ENCODE assay signal across 20 mouse cellular contexts in the genomic region with DNA sequence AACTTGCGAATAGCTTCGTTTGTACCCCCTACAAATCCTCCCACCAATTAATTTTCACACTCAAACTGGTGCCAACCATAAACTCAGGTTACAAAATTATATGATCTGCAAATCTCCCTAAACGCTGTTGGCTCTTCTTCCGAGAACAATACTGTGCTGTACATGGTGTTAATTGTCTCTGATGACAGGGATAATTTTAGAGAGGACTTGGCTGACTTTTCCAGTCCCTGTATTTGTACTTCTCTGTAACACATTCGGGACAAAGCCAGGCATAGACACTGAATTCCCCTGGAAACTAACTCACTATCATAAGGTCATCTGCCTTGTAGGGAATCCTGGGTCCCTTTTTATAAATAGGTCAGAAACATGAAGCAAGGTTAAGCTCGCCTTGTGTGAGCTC.
DNase-seq lines count a peak whose midpoint lies in the region.
"Had no signal": no experiment of that assay in that cellular context is flagged by ENCODE, and none has a peak within 500 bp of the region (broad histone marks: within the 10 kb centered on the region; RNA-seq: fewer than 3 reads in every experiment).

No protein-coding gene starts in this region.

- no peaks in the 10 kb centered on the region for H3K27me3 ChIP-seq in heart, embryonic 10.5 days (ENCODE audit: insufficient read depth, poor library complexity, severe bottlenecking)
- H3K27me3 ChIP-seq: CH12.LX; embryonic facial prominence, embryonic 15.5 days; heart, embryonic 12.5 days; hindbrain, embryonic 15.5 days; Patski had no signal

- WGBS in heart, embryonic 10.5 days = 71% methylated on average over 6 of the region's 6 CpGs

- H3K36me3 ChIP-seq in heart, embryonic 10.5 days = no peaks in the 10 kb centered on the region
- H3K36me3 ChIP-seq: embryonic facial prominence, embryonic 15.5 days; forebrain, embryonic 10.5 days; heart, embryonic 12.5 days; hindbrain, embryonic 15.5 days had no signal

- H3K9me3 ChIP-seq in heart, embryonic 10.5 days = no peaks in the 10 kb centered on the region
- H3K9me3 ChIP-seq: embryonic facial prominence, embryonic 15.5 days; forebrain, embryonic 10.5 days; heart, embryonic 12.5 days; hindbrain, embryonic 15.5 days had no signal

- intact Hi-C loops in gastrocnemius, postnatal 36 days (cut with DNase I) = no loop called here

- no peak overlapping the region for H3K27ac ChIP-seq in heart, embryonic 10.5 days
- H3K27ac ChIP-seq: embryonic facial prominence, embryonic 15.5 days; forebrain, embryonic 10.5 days; gastrocnemius, adult 2 months; hindbrain, embryonic 15.5 days had no signal

- no peaks in the 10 kb centered on the region for H3K4me1 ChIP-seq in heart, embryonic 10.5 days
- H3K4me1 ChIP-seq: embryonic facial prominence, embryonic 15.5 days; forebrain, embryonic 10.5 days; heart, embryonic 12.5 days; hindbrain, embryonic 15.5 days had no signal

- peak; percentile 61 for DNase-seq in heart, adult 8-10 months (ENCODE audit: low spot score)
- no peak for DNase-seq in heart, embryonic 10.5 days (ENCODE audit: low spot score)
- peak; percentile 7 for DNase-seq in layer of hippocampus, adult 11-12 months (ENCODE audit: low spot score)
- no peak for DNase-seq in layer of hippocampus, postnatal 36 days
- peak; percentile 18 for DNase-seq in brain, adult 2 months (ENCODE audit: low read depth, low spot score)
- DNase-seq in layer of hippocampus, adult 9-11 months = peak; percentile 9
- DNase-seq in gastrocnemius, postnatal 36 days = no peak
- DNase-seq: adrenal gland, postnatal 14 days; cerebellum, adult 2 months; cerebellum, postnatal 14 days; embryo, embryonic 11 days; gastrocnemius, adult 2 months; gastrocnemius, postnatal 25 days had no signal

- no peak overlapping the region for H3K4me3 ChIP-seq in heart, embryonic 10.5 days
- H3K4me3 ChIP-seq: embryonic facial prominence, embryonic 15.5 days; erythroblast, embryonic 14.5 days; forebrain, embryonic 10.5 days; gastrocnemius, adult 2 months; heart, embryonic 12.5 days; hindbrain, embryonic 15.5 days had no signal

Comparison
In these comparisons a context has a peak if more than half of its experiments do, and no peak if none do; other contexts are left out.
1. DNase-seq: peak in heart, adult 8-10 months (single experiment), layer of hippocampus, adult 11-12 months (single experiment), brain, adult 2 months (single experiment) and layer of hippocampus, adult 9-11 months (single experiment); none in heart, embryonic 10.5 days (single experiment), layer of hippocampus, postnatal 36 days (0 of 2) and gastrocnemius, postnatal 36 days (0 of 2).